Mouse (Mus musculus): ENCODE measurements around the gene Fuom.

GRCm38 (mm10) chr7:140061832-140062130 is 40.5 kb downstream of the Fuom start:
- TF ChIP-seq CTCF (conservative IDR thresholded peaks at IDR 0.05; ENCODE audit: low read length): no peak
- TF ChIP-seq POU5F1 (IDR thresholded peaks at IDR 0.05; ENCODE audit: borderline replicate concordance, low read length): no peak

Data from E14TG2a.4 (cell line).